8 mouse cellular contexts compared by ENCODE assay signal in the genomic region with DNA sequence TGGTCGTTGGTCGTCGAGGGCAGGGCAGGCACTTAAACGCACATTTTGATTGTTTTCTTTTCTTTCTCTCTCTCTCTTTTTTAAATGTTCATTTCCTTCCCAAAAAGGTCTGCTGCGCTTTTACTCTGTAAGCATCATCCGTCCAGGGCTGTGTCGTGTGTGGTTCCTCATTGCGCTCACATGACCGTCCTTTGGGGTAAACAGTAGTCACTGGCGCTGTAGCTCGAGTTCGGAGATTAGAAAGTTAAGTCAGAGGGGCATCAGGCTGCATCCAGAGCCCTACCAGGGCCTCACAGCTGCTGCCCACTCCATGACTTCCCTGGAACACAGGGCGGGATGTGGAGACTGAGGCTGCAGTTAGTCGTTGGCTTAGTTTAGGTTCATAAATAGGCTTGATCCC. TPM values are rescaled to one million over a fixed set of nuclear protein-coding genes. Genes with fewer than 3 reads are reported as not detected.
A peak's percentile ranks its signal among the peaks of the same experiment; 100 is the strongest.
DNase-seq lines count a peak whose midpoint lies in the region; ATAC-seq and TF ChIP-seq lines count a peak whose summit lies in the region.

No protein-coding gene starts in this region.

- no peak overlapping the region for H3K4me3 ChIP-seq in heart, embryonic 14.5 days (ENCODE audit: control insufficient read depth in 1 of 2, insufficient read depth in 1 of 2, low read depth in 1 of 2, low read length in 2 of 2)
- H3K4me3 ChIP-seq in bone marrow, adult 2 months (replicated peaks; ENCODE audit: control insufficient read depth, low read depth, low read length), result peak overlapping the region; percentile 26
- H3K4me3 ChIP-seq in forebrain, embryonic 16.5 days (replicated peaks; ENCODE audit: low read length), result no peak overlapping the region
- H3K4me3 ChIP-seq in liver, embryonic 13.5 days (replicated peaks), result no peak overlapping the region

- peak overlapping the region; percentile 78 for H3K9ac ChIP-seq in heart, embryonic 14.5 days (ENCODE audit: low read length)
- no peak overlapping the region for H3K9ac ChIP-seq in forebrain, embryonic 16.5 days (replicated peaks; ENCODE audit: low read depth, low read length)
- no peak overlapping the region for H3K9ac ChIP-seq in liver, embryonic 13.5 days

- H3K4me1 ChIP-seq in heart, embryonic 14.5 days (ENCODE audit: control insufficient read depth in 2 of 2, insufficient read depth in 2 of 2, low read length in 2 of 2), result peaks cover 41 to 76% of the 10 kb centered on the region in 2 experiments
- peaks cover 9% of the 10 kb centered on the region for H3K4me1 ChIP-seq in bone marrow, adult 2 months (ENCODE audit: control insufficient read depth, insufficient read depth, low read length)
- H3K4me1 ChIP-seq in forebrain, embryonic 16.5 days (replicated peaks; ENCODE audit: control insufficient read depth, insufficient read depth, low read length), result peaks cover 43% of the 10 kb centered on the region
- H3K4me1 ChIP-seq in liver, embryonic 13.5 days (replicated peaks), result peaks cover 70% of the 10 kb centered on the region

- intact Hi-C loops in heart, postnatal 25 days (cut with DNase I), result no loop called here

- H3K4me2 ChIP-seq in heart, embryonic 14.5 days (ENCODE audit: low read length), result peak overlapping the region; percentile 75
- H3K4me2 ChIP-seq in forebrain, embryonic 16.5 days (ENCODE audit: low read length), result no peak overlapping the region
- no peak overlapping the region for H3K4me2 ChIP-seq in liver, embryonic 13.5 days

- no peak for TF ChIP-seq POLR2A in bone marrow, adult 2 months (IDR thresholded peaks at IDR 0.05; ENCODE audit: borderline replicate concordance, control insufficient read depth, low read depth, low read length)

- no peak for DNase-seq in heart, postnatal 25 days (ENCODE audit: low spot score)
- DNase-seq in liver, embryonic 13.5 days, result no peak
- DNase-seq in left cerebral cortex, adult 9 months (ENCODE audit: low spot score in 2 of 2), result no peak
- DNase-seq in layer of hippocampus, postnatal 36 days, result no peak
- DNase-seq in left cerebral cortex, adult 11 months (ENCODE audit: low spot score), result no peak

- H3K27me3 ChIP-seq in heart, embryonic 14.5 days (ENCODE audit: control insufficient read depth, insufficient read depth, low read length), result no peaks in the 10 kb centered on the region
- no peaks in the 10 kb centered on the region for H3K27me3 ChIP-seq in forebrain, embryonic 16.5 days (replicated peaks; ENCODE audit: control insufficient read depth, insufficient read depth, low read length)
- no peaks in the 10 kb centered on the region for H3K27me3 ChIP-seq in liver, embryonic 13.5 days

- ATAC-seq in heart, embryonic 14.5 days (ENCODE audit: insufficient number of reproducible peaks, insufficient read depth, low FRiP score, low read depth), result no peak
- no peak for ATAC-seq in forebrain, embryonic 16.5 days
- ATAC-seq in liver, embryonic 13.5 days (ENCODE audit: low read depth), result no peak

- no peaks in the 10 kb centered on the region for H3K9me3 ChIP-seq in heart, embryonic 14.5 days (ENCODE audit: control insufficient read depth, low read length)
- H3K9me3 ChIP-seq in forebrain, embryonic 16.5 days (ENCODE audit: control insufficient read depth, low read length), result no peaks in the 10 kb centered on the region
- H3K9me3 ChIP-seq in liver, embryonic 13.5 days (replicated peaks), result no peaks in the 10 kb centered on the region

- TF ChIP-seq CTCF in bone marrow, adult 2 months (IDR thresholded peaks at IDR 0.05; ENCODE audit: control insufficient read depth, insufficient read depth, low read length), result no peak

- no peaks in the 10 kb centered on the region for H3K36me3 ChIP-seq in heart, embryonic 14.5 days (ENCODE audit: control insufficient read depth, insufficient read depth, low read length)
- H3K36me3 ChIP-seq in forebrain, embryonic 16.5 days (ENCODE audit: control insufficient read depth, insufficient read depth), result no peaks in the 10 kb centered on the region
- H3K36me3 ChIP-seq in liver, embryonic 13.5 days, result no peaks in the 10 kb centered on the region; the same call in 1 of the 2 replicates

- H3K27ac ChIP-seq in heart, embryonic 14.5 days (replicated peaks in 1 of 2; ENCODE audit: control insufficient read depth in 1 of 2, insufficient read depth in 1 of 2, low read depth in 2 of 2, low read length in 2 of 2), result peak overlapping the region; percentile 95 to 98
- H3K27ac ChIP-seq in bone marrow, adult 2 months (ENCODE audit: control insufficient read depth, insufficient read depth, low read depth, low read length, poor library complexity), result peak overlapping the region; percentile 81
- H3K27ac ChIP-seq in forebrain, embryonic 16.5 days (ENCODE audit: low read length), result peak overlapping the region; percentile 49; the same call in 1 of the 2 replicates
- peak overlapping the region; percentile 50 for H3K27ac ChIP-seq in liver, embryonic 13.5 days

- 31% methylated on average over 14 of the region's 14 CpGs for WGBS in heart, embryonic 14.5 days
- 8% methylated on average over 14 of the region's 14 CpGs for WGBS in bone marrow, adult 2 months
- WGBS in forebrain, embryonic 16.5 days, result 22% methylated on average over 14 of the region's 14 CpGs
- 25% methylated on average over 14 of the region's 14 CpGs for WGBS in liver, embryonic 13.5 days (ENCODE audit: insufficient replicate concordance)

RNA-seq across cellular contexts. Expression of a gene that starts 12.2 kb away (rescaled TPM):
- polyA plus RNA-seq in heart, embryonic 14.5 days (2014; fragmentation: Nextera tagmentation; extraction: Ambion mirVana), result 12.2 and 14.5 TPM in 2 replicates
- 10 to 100 TPM; 19.3 to 19.5 TPM for total RNA-seq in heart, postnatal 25 days (2021)
- polyA plus RNA-seq in bone marrow, adult 2 months (2011; ENCODE audit: insufficient read depth, insufficient read length, low replicate concordance, missing spikeins), result 10.0 and 22.9 TPM in 2 replicates
- 14.6 and 19.5 TPM in 2 replicates for polyA plus RNA-seq in forebrain, embryonic 16.5 days (2015; fragmentation: Nextera tagmentation; extraction: Ambion mirVana)
- polyA plus RNA-seq in liver, embryonic 13.5 days (2015; fragmentation: Nextera tagmentation; extraction: Ambion mirVana), result 4.8 and 5.7 TPM in 2 replicates
- total RNA-seq in layer of hippocampus, postnatal 36 days (2021), result 10 to 100 TPM; 23.2 to 24.6 TPM
